Mouse (Mus musculus): ENCODE results near the gene Lima1.
"Not testable (repeated sequence)": the region's sequence is repeated elsewhere in the genome, so short reads cannot be mapped to it uniquely, and the experiment has no call there.

The Lima1 gene

DNA sequence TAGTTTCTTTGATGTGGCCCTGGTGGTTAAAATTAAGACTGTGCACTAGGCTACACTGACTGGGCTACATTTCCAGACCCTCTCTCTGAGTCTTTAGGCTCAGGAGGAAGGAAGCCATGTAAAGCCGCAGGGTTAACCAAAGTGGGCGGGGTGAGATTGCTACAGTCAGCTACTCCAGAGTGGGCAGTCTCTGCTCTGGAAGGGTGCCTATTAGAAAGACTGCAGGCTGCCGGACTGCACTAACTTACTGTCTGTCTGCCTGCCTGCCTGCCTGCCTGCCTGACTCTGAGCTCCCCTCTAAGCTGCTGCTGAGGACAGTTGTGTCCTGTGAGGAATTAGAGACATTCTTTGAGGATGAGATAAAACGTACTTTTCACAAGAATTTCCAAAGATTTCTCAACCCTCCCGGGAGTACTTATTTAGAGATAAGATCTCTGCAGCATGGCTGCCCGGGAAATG is 72.0 kb downstream of the Lima1 start:
- peak; percentile 96 for DNase-seq (ENCODE audit: low read depth)

DNA sequence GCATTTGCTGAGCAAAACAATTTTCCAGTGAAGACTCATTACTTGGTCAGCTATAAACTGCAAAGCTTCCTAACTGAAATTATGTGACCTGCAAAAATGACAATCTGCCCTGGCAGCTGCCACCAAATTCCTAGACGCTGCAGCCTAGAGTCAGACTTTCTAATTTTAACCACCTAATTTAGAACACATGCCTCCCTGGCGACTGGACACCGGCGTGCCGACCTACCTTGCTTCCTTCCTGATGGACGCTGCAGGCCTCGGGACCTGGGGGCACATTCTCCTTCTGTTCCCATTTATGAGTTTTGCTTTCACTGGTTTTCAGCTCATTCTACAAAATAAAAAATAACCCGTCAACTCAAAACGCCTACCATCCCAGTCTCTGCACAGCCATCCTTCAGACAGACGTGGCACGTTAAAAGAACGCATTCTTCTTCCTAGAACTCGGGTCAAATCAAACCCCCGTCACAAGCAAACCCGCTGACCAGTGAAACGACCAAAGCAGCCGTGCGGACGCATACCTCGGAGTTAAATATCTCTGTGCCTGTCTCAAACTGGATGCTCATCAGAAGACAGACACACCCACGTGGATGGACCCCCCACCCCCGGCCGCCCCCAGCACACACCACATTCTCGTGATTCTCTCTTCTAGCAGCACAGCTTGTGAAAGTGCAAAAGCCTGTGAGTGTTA is 73.2 kb downstream of the Lima1 start:
- DNase-seq (ENCODE audit: low read depth), result no peak

DNA sequence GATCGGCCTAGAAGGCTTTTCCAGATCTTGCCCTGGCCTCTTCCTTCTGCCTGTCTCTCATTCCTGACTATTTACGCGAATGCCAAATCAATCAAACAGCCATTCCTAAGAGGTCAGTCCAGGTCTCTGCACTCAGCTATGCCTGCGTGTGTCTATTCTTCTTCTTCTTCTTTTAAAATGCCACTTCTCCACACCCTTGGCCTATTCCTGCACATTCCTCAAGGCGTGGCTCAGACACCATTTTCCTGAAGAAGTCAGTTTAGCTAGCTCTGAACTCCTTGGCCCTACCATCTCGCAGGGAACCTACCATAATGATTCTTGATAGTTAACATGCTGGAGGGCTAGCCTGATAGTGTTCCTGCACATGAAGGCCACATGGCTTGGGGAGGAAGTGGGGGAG is 75.5 kb downstream of the Lima1 start:
- DNase-seq (ENCODE audit: low read depth), result no peak

DNA sequence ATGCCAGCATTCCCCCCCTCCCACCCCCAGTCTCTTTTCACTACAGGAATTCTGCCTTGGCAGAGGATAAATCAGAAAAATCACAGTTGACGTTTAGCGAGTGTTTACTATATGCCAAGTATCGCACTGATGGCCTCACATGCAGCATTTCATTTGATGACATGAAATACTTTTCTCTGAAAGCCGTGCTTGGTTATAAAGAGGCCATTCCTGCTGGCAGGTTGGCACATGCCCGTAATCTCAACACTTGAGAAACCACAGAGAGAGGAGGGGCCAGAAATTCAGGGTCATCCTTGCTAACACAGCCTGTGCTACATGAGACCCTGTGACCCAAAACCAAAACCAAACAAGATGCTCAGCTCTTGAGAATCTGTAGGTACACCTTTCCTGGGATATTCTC is 77.4 kb downstream of the Lima1 start:
- no peak for DNase-seq (ENCODE audit: low read depth)

DNA sequence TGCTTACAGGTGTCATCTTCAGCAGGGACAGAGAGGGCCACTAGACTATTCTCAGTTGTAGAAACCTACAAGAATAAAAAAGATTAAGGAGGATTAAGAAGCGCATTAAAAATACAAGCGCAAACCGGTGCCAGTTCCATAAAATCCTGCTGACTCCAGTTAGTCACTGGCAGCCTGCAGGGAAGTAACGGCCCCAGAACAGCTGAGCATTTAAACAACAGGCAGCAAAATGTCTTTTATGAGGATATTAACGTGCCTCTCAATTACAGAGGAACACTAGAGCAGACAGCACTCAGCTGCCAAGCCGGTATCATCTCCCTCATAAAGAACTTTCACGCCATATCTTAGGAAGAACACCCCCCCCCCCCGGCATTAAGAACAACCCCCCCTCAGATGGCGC is 78.5 kb downstream of the Lima1 start:
- DNase-seq (ENCODE audit: low read depth), result no peak

DNA sequence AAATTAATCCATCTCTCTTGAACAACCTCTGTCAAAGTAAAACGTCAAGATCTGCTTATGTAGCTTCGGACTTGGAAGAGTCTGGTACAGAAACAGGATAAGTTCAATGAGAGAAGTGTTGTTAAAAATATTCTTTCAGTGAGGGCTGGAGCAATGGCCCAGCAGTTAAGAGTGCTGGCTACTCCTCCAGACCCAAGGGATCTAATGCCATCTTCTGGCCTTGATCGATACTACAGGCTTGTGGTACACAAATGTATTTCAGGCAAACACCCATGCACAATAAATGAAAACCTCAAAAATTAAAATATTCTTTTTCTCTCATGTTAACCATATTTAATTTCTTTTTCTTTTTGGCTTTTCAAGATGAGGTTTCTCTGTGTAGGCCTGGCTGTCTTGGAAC is 79.2 kb downstream of the Lima1 start:
- peak; percentile 70 for DNase-seq (ENCODE audit: low read depth)

DNA sequence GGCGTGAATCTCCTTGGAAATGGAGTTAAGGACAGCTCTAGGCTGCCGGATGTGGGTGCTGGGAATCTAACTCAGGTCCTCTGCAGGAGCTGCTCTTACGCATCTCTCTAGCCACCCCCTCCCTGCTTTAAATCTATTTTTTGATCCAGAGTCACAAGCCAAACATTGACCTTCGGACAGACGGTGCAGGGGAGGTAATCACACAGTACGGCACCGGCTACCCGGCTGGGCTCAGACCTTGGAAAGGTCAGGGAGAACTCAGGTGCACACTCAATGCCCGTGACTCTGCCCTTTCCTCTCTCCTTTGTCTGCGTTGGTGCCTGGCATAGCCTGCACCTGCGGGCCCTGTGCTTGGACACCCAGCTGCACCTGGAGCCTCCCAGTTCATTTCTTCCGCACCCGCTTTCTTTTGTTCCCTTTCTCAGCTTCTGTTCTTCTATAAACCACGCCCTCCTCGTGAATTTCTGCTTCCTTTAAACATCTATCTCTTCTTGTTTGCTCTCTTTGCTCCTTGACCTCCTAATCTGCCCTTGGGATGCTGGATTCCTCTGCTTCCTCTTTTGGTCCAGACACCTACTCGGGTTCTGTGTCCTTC is 82.9 kb downstream of the Lima1 start:
- DNase-seq (ENCODE audit: low read depth), result no peak

DNA sequence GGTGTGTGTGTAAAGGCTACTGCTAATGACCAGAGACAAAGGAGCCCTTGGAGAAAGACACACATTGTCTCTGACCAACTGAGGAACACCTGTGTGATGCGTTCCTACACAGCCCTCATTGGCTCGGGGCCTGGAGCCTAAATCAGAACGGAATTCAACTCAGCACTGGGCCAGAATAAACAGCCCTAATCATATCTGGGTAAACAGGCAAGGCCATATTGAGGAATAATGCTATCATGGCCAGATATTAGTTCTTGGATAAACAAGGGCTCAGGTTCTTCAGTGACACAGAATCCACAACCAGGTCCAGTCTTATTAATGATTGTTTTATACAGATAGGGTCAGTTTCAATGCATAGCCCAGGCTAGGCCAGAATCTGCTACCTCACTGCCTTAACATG is 84.3 kb downstream of the Lima1 start:
- no peak for DNase-seq (ENCODE audit: low read depth)

DNA sequence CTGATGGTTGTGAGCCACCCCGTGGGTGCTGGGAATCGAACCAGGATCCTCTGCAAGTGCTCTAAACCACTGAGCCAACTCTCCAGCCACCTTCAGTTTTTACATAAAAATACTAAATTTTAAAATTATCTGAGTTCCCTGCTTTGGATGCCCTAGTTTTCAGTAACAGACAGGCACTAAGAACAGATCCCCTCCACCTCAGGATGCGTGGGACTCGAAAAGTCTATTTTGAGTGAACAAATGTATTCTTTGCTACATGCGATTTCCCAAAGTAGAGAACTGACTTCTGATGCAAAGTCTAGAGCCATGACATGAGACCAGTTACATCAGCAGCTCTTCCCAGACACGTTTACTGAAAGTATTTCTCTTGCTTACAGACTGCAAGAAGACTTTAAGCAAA is 84.8 kb downstream of the Lima1 start:
- no peak for DNase-seq (ENCODE audit: low read depth)

DNA sequence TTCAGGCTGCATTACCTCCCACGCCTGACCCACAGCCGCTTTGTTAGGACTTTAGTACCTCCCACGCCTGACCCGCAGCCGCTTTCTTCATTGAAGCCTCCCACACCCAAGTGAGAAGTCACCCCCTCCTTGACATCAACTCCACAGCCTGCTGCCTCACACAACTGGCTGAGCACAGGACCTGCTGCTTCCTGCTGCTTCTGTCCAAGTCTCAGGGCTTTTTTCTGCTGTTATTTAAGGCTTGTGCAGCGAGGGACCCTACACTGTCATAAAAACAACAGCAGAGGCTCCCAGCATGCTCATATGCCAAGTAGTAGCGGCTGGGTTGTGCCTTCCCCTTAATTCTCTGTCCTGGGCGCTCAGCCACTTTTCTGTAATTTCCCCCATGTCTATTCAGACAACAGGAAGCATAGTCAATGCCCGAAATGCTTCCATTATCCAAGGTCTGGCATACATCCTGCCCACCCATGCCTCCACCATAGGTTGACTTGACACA is 87.6 kb downstream of the Lima1 start:
- DNase-seq (ENCODE audit: low read depth), result no peak

DNA sequence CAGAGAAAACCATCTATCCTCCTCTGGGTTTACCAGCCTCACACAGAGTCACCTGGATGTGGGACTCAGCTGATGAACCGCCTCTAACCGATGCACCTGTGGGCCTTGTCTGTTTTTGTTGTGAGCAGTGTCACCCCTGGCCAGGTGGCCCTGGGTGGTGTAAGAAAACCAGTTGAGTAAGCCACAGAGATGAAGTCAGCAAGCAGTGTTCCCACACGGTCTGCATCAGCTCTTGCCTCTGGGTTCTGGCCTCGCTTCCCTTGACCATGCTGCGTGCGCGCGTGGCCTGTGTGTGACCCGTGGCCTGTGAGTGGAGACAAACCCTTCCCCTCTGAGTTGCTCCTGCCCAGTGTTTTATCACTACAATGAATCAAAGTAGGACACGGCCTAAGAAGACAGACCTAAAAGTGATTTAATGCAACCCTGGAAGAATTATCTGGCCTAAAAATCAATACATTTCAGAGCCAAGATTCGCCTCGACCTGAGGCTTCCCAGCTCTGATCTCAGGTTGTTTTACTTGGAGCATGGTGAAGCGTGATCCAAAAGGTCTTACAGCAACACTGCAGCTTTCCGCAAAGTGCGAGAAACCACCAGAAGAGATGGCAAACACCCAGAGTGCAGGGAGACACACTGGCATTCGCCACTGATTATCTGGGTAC is 96.5 kb downstream of the Lima1 start:
- no peak for DNase-seq (ENCODE audit: low read depth)

DNA sequence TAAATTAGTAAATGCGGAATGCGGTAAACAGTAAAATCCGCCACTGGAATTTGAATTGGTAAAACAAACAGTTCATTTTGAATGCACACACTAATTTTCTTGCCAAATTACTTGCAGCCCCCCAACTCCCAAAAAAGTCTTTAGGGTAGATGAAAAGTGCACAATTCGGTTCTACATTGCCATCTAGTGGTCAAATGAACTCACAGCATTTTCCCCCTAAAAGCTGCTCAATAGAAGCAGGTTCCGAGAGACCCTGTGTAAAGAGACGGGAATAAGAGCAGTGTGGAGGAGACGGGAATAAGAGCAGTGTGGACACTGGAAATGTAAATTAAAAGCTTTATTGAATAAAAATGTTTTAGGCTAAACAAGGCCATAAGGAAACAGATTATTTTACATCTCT is 97.1 kb downstream of the Lima1 start:
- peak; percentile 57 for DNase-seq (ENCODE audit: low read depth)

DNA sequence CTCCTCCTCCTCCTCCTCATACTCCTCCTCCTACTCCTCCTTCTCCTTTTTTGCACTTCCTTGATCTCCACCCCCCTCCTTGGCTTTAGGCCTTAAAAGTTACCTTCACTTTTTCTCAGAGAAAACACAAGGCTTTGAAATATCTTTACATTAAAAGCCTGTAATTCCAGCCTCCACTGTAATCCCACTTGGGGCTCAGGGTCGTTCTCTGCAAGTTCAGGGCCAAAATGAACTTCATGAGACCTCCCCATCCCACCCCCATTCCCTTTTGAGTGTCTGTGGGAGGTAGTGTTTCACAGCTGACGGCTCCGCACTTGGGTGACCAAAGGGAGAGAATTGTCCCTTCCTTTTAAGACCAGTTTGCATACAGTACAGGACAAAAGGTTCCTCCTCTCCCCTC is 102.3 kb downstream of the Lima1 start:
- DNase-seq (ENCODE audit: low read depth), result no peak

DNA sequence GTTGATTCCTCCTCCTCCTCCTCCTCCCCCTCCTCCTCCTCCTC is 102.6 kb downstream of the Lima1 start, which contains the start of gene Cers5:
Gene Cers5 (minus strand): TSS at position 5 of the 44 bp plus-strand sequence.
- DNase-seq (ENCODE audit: low read depth), result not testable (repeated sequence)

DNA sequence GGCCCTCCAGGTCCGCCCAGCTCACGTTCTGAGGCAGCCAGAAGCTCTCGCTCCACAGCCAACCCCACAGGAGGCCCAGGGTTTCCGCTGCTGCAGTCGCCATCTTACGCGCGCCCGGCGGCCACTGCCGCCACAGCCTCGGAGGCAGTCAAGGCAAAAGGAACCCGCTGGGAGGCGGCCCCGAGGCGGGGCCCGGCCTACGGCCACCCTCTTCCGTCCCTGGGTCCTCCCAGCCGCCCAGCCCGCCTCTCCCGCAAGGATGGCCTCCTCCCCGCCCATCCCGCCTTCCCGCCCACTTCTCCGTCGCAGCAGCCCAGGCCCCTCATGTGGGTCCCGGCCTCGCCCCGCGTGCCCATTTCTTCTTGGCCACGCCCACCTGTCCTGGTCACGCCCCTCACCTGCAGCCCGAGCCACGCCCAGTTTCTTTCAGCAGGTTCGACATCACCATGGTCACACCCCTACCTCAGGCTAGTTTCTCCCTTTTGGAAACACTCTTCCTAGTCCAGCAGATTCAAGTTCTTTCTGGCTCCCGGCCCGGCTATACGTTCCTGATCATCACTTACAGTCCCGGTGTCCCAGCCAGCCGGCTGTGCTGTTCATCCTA is 102.9 kb downstream of the Lima1 start:
- peak; percentile 95 for DNase-seq (ENCODE audit: low read depth)

DNA sequence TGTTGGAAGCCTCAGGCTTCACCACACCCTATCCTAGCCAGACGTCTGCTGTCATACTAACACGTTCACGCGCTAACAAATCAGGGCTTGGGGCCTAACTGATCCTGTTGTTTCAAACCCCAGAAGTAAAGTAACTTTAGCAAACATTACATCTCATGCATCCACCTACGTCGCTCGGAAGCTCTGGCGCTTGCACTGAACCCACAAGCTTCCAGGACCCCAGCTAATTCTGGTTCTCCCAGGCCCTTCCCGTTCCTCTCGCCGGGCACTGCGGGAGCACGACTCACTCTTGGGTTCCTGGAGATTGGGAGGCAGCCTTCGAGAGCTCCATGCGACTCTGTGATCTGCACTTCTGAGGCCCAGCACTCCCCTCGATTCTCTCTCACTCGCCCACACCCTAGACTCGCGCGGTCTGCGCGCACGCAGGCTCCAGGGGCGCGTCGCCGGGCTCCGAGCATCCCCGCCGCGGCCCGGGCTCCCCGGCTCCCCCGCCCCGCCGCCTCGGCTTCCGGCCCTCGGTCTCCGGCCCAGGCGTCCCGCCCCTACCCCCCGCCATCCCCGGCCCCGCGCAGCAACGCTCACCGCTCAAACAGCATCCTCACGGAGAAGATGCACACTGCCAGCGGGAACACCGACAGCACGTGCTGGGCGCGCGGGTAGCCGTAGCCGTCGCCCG is 103.5 kb downstream of the Lima1 start:
- peak; percentile 73 for DNase-seq (ENCODE audit: low read depth)

DNA sequence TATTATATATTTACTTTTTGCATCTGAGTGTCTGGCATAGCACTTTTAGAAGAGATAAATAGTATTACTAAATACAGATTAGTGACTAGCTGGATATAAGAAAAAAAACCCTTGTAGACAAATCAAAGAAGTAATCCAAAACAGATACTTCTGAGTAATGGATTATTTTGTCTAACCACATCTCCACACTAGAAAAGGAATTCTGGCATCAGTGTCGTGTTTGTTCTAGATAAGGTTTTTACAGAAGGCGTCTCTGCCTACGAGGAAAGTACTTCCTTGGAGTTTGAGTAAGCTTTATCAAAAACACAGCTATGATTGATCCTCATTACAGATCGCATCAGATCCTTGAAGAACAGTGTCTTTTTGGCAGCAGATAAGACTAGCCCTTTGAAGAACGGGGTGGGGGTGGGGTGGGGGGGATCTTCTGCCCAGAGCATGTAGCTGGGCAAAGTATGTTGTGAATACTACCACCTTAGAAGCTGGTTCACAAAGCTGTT is 104.2 kb downstream of the Lima1 start:
- no peak for DNase-seq (ENCODE audit: low read depth)

DNA sequence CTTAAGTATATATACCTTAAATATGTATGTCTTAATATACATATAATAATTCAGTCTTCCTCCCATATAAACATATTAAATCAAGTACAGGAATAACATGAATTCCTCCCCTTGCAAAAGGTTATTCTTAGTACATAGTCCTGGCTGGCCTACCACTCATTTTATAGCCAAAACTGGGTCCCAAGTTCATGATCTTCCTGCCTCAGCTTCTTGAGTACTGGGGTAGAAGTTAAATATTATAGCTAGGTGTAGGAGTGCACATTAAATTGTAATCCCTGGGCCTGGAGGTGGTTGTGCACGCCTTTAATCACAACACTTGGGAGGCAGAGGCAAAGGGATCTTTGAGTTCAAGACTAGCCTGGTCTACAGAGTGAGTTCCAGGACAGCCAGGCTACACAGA is 106.5 kb downstream of the Lima1 start:
- no peak for DNase-seq (ENCODE audit: low read depth)

DNA sequence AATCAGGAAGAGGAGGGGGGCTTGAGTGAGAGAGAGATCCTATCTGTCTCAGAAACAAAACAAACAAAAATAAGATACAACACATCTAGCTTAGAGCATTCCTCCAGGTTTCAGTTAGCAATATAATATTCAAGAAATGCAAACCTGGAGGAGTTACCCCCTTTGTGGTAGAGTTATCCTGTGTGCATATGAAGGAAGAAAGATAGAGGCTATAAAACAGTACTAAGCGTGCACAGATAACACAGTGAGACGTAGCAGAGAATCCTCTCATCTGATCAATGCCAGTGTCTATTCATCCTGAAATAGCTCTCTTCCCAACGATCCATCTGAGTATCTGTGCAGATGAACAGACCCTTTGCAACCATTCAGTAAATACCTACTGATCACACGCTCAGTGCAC is 107.8 kb downstream of the Lima1 start:
- no peak for DNase-seq (ENCODE audit: low read depth)

DNA sequence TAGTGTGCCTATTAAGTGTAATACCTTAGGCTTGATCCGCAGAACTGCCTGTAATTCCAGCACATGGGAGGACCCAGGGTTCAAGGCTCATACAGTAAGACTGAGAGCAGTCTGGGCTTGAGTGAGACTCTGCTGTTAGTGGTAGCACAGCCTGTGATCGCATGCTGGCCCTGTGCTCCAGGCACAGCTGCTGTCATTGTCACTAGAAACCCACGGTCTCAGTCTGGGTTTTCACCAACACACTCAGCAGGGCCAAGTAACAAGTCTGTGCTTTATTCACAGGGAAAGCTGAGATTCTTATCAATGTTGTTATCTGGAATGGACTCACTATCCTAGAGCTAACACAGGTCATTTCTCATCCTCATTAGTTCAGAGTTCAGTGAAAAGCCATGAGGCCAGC is 121.1 kb downstream of the Lima1 start:
- no peak for DNase-seq (ENCODE audit: low read depth)

DNA sequence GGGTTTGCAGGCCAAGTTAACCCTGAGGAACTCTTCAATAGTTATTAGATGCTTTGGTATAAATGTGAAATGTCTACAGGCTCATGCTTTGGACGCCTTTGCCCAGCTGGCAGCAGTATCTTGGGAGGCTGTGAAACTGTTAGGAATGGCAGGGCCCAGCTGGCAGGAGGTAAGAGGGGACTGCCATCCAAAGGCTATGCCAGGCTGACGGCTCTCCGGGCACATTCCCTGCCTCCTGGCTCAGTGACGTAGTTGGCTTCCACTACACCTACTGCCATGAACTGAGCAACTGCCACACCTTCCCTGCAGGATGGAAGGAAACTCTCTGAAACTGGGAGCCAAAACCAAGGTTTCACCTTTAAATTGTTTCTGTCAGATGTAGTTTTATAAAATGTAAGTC is 135.0 kb downstream of the Lima1 start:
- no peak for DNase-seq (ENCODE audit: low read depth)

DNA sequence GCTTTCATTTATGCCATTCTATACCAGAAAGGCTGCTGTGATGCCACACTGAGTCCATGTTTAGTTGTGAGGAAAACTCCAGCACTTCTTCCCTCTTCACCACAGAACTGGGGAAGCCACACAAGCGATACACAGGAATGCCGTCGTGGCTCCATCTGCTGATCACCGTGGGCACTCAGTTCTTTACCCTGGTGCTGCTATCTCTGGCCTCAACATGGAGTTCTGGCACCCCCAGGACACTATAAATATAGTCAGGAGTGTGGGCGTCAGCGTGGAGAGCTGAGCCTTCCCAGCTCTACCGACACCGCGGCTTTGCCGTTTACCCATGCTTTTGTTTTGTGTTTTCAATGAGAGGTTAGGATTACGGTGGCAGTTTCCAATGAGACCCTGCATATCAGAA is 138.6 kb downstream of the Lima1 start:
- DNase-seq (ENCODE audit: low read depth), result no peak

DNA sequence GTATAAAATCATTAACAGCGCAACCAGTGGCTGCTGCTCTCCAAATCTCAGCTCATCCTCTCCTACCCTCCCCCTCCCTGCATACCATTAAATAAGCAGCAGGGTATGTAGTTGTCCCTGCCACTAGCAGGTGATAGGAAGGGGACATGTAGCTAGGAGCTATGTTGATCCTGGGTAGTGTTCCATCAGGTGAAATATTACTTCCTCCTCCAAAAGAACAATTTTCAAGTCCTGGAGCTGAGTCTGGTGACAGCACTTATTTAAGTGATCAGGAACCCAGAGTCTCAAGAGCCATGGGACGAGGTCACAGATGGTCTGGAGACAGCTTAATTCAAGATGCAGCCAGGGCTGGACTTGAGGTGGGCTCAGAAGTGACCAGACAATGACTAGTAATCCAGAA is 139.6 kb downstream of the Lima1 start:
- no peak for DNase-seq (ENCODE audit: low read depth)
